Mouse (Mus musculus) lung, postnatal 0 days (tissue): ENCODE measurements around the gene Dnajc19. TPM values are rescaled to one million over a fixed set of nuclear protein-coding genes. Genes with fewer than 3 reads are reported as not detected.

Experiments used
- ATAC-seq: fragments of 200-750 bp; cut with Nextera tagmentation; 2 replicates; pipeline ENCODE4 v1.8.0; 2017; ENCODE audit warnings: moderate library complexity
- DNase-seq: peaks from one replicate; pipeline ENCODE4 v3.0.0-alpha.2; 2016; ENCODE audit warnings: low spot score
- H3K27ac ChIP-seq: fragments of 300-500 bp; sonication (generic); 2 replicates; pipeline ENCODE4 v1.5.1; 2014; ENCODE audit warnings: antibody characterized with exemption, mild to moderate bottlenecking, low read length, mixed read lengths
- H3K27me3 ChIP-seq: fragments of 300-500 bp; sonication (generic); replicated peaks from 2 replicates; pipeline ENCODE4 v1.6.1; 2014; ENCODE audit warnings: low read length, mixed read lengths; ENCODE audit not compliant: insufficient read depth
- H3K36me3 ChIP-seq: fragments of 300-500 bp; sonication (generic); 2 replicates; pipeline ENCODE4 v1.6.1; 2014; ENCODE audit warnings: low read length, mixed read lengths; ENCODE audit not compliant: insufficient read depth
- H3K4me1 ChIP-seq: fragments of 300-500 bp; sonication (generic); 2 replicates; pipeline ENCODE4 v1.6.1; 2014; ENCODE audit warnings: antibody characterized with exemption, low read depth, low read length, mixed read lengths; ENCODE audit not compliant: insufficient read depth
- H3K4me2 ChIP-seq: fragments of 300-500 bp; sonication (generic); replicated peaks from 2 replicates; pipeline ENCODE4 v1.6.1; 2014; ENCODE audit warnings: low read depth, mild to moderate bottlenecking, low read length, moderate library complexity, mixed read lengths
- H3K4me3 ChIP-seq: fragments of 300-500 bp; sonication (generic); 2 replicates; pipeline ENCODE4 v1.5.1; 2014; ENCODE audit warnings: low read depth, low read length
- H3K9ac ChIP-seq: fragments of 300-500 bp; sonication (generic); replicated peaks from 2 replicates; pipeline ENCODE4 v1.6.1; 2014; ENCODE audit warnings: low read depth, mild to moderate bottlenecking
- H3K9me3 ChIP-seq: fragments of 300-500 bp; sonication (generic); 2 replicates; pipeline ENCODE4 v1.6.1; 2016; ENCODE audit warnings: low read length, mixed read lengths
- CTCF ChIP-seq: IDR thresholded peaks from 2 replicates; pipeline ENCODE4 v1.5.1; 2016; ENCODE audit warnings: antibody characterized with exemption, mild to moderate bottlenecking
- EP300 ChIP-seq: IDR thresholded peaks from 2 replicates; pipeline ENCODE4 v1.6.1; 2016; ENCODE audit warnings: antibody characterized with exemption, mild to moderate bottlenecking, control low read depth
- WGBS: fragments of 180-500 bp; shearing (Covaris S2); extraction: QIAGEN DNeasy Blood & Tissue Kit; methylation state at CpG from one replicate; pipeline ENCODE4 v1.1.7; 2014; 5-methylcytosine and 5-hydroxymethylcytosine counted together
- polyA plus RNA-seq: library from polyadenylated mRNA; unstranded; fragments of >200 nt; fragmentation: Nextera tagmentation; extraction: Ambion mirVana; gene quantifications from 2 replicates; pipeline ENCODE4 v1.2.1, GENCODE M21; 2015

Dnajc19 gene
- 105 and 117 TPM in 2 replicates for polyA plus RNA-seq

- H3K36me3 ChIP-seq = no peaks in the 10 kb centered on the region
- H3K9me3 ChIP-seq = no peaks in the 10 kb centered on the region
- DNase-seq (peak; percentile 94), ATAC-seq (peak; percentile 96)
- 2% methylated on average over 50 of the region's 50 CpGs for WGBS
- peaks cover 4% of the 10 kb centered on the region; the same call in 1 of the 2 replicates for H3K4me1 ChIP-seq
- H3K27ac ChIP-seq = peak within 1 kb of the TSS; percentile 44
- no peak for TF ChIP-seq EP300
- TF ChIP-seq CTCF = no peak
- H3K4me3 ChIP-seq = peak within 1 kb of the TSS; percentile 72
- peak within 1 kb of the TSS; percentile 82 for H3K9ac ChIP-seq
- H3K27me3 ChIP-seq = no peaks in the 10 kb centered on the region
- peak within 1 kb of the TSS; percentile 62 for H3K4me2 ChIP-seq
Observed at GRCm38 (mm10) chr3:34080900-34081662, at the start of gene Dnajc19. Gene Dnajc19 (minus strand): TSS chr3:34081321.

DNA sequence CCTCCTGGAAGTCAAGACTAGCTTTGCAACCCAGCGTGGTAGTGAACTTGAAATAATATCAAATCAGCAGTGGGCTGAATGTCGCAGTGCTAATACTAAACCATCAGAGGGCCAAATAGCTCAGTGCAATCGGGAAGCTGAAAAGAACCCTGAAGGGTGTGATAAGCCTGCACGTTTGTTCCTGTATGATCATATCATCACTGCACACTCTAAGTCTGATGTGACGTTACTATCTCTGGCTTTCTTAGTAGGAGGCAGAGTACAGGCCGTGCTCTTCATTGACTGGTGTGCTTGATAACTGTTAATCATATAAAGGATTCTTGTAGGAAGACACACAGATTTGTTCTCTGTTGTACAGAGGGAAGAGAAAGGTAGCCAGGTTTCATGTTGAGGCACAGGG, 48.8 kb upstream of the Dnajc19 start:
- no peak overlapping the region for H3K27ac ChIP-seq
- H3K27me3 ChIP-seq = no peaks in the 10 kb centered on the region
- no peaks in the 10 kb centered on the region for H3K36me3 ChIP-seq
- no peak overlapping the region for H3K4me3 ChIP-seq
- DNase-seq (no peak), ATAC-seq (no peak)
- WGBS = 73% methylated on average over 6 of the region's 6 CpGs
- H3K4me1 ChIP-seq = no peaks in the 10 kb centered on the region
- no peak overlapping the region for H3K4me2 ChIP-seq
- TF ChIP-seq CTCF (no peak), EP300 (no peak)
- no peaks in the 10 kb centered on the region for H3K9me3 ChIP-seq
- no peak overlapping the region for H3K9ac ChIP-seq

GRCm38 (mm10) chr3:34121311-34121710, 40.2 kb upstream of the Dnajc19 start:
- ATAC-seq (no peak), DNase-seq (no peak)
- H3K4me1 ChIP-seq = no peaks in the 10 kb centered on the region
- no peak overlapping the region for H3K4me2 ChIP-seq
- TF ChIP-seq EP300 (no peak), CTCF (no peak)
- 69% methylated on average over 5 of the region's 5 CpGs for WGBS
- H3K27ac ChIP-seq = no peak overlapping the region
- H3K9me3 ChIP-seq = no peaks in the 10 kb centered on the region
- H3K4me3 ChIP-seq = no peak overlapping the region
- H3K27me3 ChIP-seq = no peaks in the 10 kb centered on the region
- H3K9ac ChIP-seq = no peak overlapping the region
- no peaks in the 10 kb centered on the region for H3K36me3 ChIP-seq

DNA sequence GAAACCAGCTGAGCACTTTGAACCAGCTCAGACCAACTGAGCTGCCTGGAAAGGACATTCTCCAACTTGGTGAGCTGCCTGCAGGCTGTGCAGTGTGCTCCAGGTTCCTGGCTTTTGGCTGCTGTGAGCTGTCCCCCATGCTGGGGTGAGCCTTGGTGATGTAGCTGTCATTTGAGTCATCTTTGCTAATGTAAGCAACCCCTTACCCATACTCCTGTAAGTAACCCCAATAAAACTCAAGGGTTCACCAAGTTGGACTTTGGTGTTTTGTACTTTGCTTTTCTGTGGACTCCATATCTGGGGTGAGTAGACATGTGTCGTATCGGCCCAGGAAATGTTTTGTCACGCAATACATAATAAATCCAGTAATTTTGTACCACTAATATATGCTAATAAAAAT, 39.7 kb upstream of the Dnajc19 start:
- Histone ChIP-seq H3K9ac (no peak overlapping the region), H3K4me3 (no peak overlapping the region), H3K27ac (no peak overlapping the region), H3K27me3 (no peaks in the 10 kb centered on the region), H3K36me3 (no peaks in the 10 kb centered on the region), H3K4me2 (no peak overlapping the region), H3K4me1 (no peaks in the 10 kb centered on the region), H3K9me3 (no peaks in the 10 kb centered on the region)
- DNase-seq (no peak), ATAC-seq (no peak)
- TF ChIP-seq CTCF (no peak), EP300 (no peak)
- WGBS = 79% methylated on average over 3 of the region's 3 CpGs

GRCm38 (mm10) chr3:34119869-34120268, 38.7 kb upstream of the Dnajc19 start:
- ATAC-seq (no peak), DNase-seq (no peak)
- TF ChIP-seq CTCF = no peak
- TF ChIP-seq EP300 = no peak
- Histone ChIP-seq H3K27ac (no peak overlapping the region), H3K9ac (no peak overlapping the region), H3K4me3 (no peak overlapping the region), H3K9me3 (no peaks in the 10 kb centered on the region), H3K27me3 (no peaks in the 10 kb centered on the region), H3K36me3 (no peaks in the 10 kb centered on the region), H3K4me1 (no peaks in the 10 kb centered on the region), H3K4me2 (no peak overlapping the region)
- 68% methylated on average over 4 of the region's 4 CpGs for WGBS

GRCm38 (mm10) chr3:34115806-34116205, 34.7 kb upstream of the Dnajc19 start:
- 60% methylated on average over 6 of the region's 6 CpGs for WGBS
- no peaks in the 10 kb centered on the region for H3K4me1 ChIP-seq
- TF ChIP-seq EP300 (no peak), CTCF (no peak)

More at GRCm38 (mm10) chr3:34115806-34116205, 34.7 kb upstream of the Dnajc19 start:
- H3K4me3 ChIP-seq = no peak overlapping the region
- H3K9ac ChIP-seq = no peak overlapping the region
- no peaks in the 10 kb centered on the region for H3K27me3 ChIP-seq
- no peak for DNase-seq
- no peak overlapping the region for H3K4me2 ChIP-seq
- H3K27ac ChIP-seq = no peak overlapping the region
- no peak for ATAC-seq
- no peaks in the 10 kb centered on the region for H3K36me3 ChIP-seq
- no peaks in the 10 kb centered on the region for H3K9me3 ChIP-seq
